Mouse (Mus musculus): ENCODE measurements at regions not wholly inside any gene's neighbourhood (a gene's known extent, or its start where the extent isn't known, plus 50 kb on each side); places are given as distances from the start of the nearest gene placed in this dataset.

- no peaks in the 10 kb centered on the region for H3K9me3 ChIP-seq (ENCODE audit: control insufficient read depth, low read length)
- ATAC-seq (replicated peaks; ENCODE audit: low FRiP score, low TSS enrichment, low read depth) (no peak), DNase-seq (ENCODE audit: low spot score) (no peak)
Measured at GRCm38 (mm10) chr5:149911968-149912367, 106.5 kb upstream of the Rxfp2 start.

GRCm38 (mm10) chr5:149915761-149916160 is 102.7 kb upstream of the Rxfp2 start:
- Histone ChIP-seq H3K27me3 (replicated peaks; ENCODE audit: control insufficient read depth, insufficient read depth, low read length) (no peaks in the 10 kb centered on the region), H3K4me2 (ENCODE audit: low read length) (no peak overlapping the region), H3K4me3 (ENCODE audit: low read depth, low read length) (no peak overlapping the region), H3K9ac (ENCODE audit: low read length) (no peak overlapping the region), H3K4me1 (replicated peaks; ENCODE audit: control insufficient read depth, insufficient read depth, low read length) (no peaks in the 10 kb centered on the region), H3K27ac (ENCODE audit: low read depth) (no peak overlapping the region), H3K9me3 (ENCODE audit: control insufficient read depth, low read length) (no peaks in the 10 kb centered on the region), H3K36me3 (ENCODE audit: control insufficient read depth, insufficient read depth, low read length) (no peaks in the 10 kb centered on the region)
- no peak for DNase-seq (ENCODE audit: low spot score)
- no peak for ATAC-seq (replicated peaks; ENCODE audit: low FRiP score, low TSS enrichment, low read depth)

More at GRCm38 (mm10) chr5:149911968-149912367, 106.5 kb upstream of the Rxfp2 start:
- no peaks in the 10 kb centered on the region; the same call in 1 of the 2 replicates for H3K4me1 ChIP-seq (replicated peaks; ENCODE audit: control insufficient read depth, insufficient read depth, low read length)
- no peaks in the 10 kb centered on the region for H3K36me3 ChIP-seq (ENCODE audit: control insufficient read depth, insufficient read depth, low read length)
- H3K4me2 ChIP-seq (ENCODE audit: low read length): no peak overlapping the region
- WGBS: 86% methylated on average over 8 of the region's 8 CpGs
- H3K27me3 ChIP-seq (replicated peaks; ENCODE audit: control insufficient read depth, insufficient read depth, low read length): no peaks in the 10 kb centered on the region
- no peak overlapping the region for H3K27ac ChIP-seq (ENCODE audit: low read depth)
- H3K4me3 ChIP-seq (ENCODE audit: low read depth, low read length): no peak overlapping the region
- H3K9ac ChIP-seq (ENCODE audit: low read length): no peak overlapping the region

- no peaks in the 10 kb centered on the region for H3K4me1 ChIP-seq (replicated peaks; ENCODE audit: control insufficient read depth, insufficient read depth, low read length)
- H3K27ac ChIP-seq (ENCODE audit: low read depth): no peak overlapping the region
- no peak overlapping the region for H3K9ac ChIP-seq (ENCODE audit: low read length)
- no peak overlapping the region for H3K4me2 ChIP-seq (ENCODE audit: low read length)
- no peaks in the 10 kb centered on the region for H3K27me3 ChIP-seq (replicated peaks; ENCODE audit: control insufficient read depth, insufficient read depth, low read length)
- ATAC-seq (replicated peaks; ENCODE audit: low FRiP score, low TSS enrichment, low read depth) (no peak), DNase-seq (ENCODE audit: low spot score) (no peak)
- H3K36me3 ChIP-seq (ENCODE audit: control insufficient read depth, insufficient read depth, low read length): no peaks in the 10 kb centered on the region
- H3K4me3 ChIP-seq (ENCODE audit: low read depth, low read length): no peak overlapping the region
- H3K9me3 ChIP-seq (ENCODE audit: control insufficient read depth, low read length): no peaks in the 10 kb centered on the region
- 38% methylated on average over 3 of the region's 3 CpGs for WGBS
Measured at GRCm38 (mm10) chr5:149917374-149917773, 101.1 kb upstream of the Rxfp2 start.

GRCm38 (mm10) chr5:149919097-149919496 is 99.4 kb upstream of the Rxfp2 start:
- no peaks in the 10 kb centered on the region for H3K27me3 ChIP-seq (replicated peaks; ENCODE audit: control insufficient read depth, insufficient read depth, low read length)
- DNase-seq (ENCODE audit: low spot score): no peak
- no peak overlapping the region for H3K27ac ChIP-seq (ENCODE audit: low read depth)
- ATAC-seq (replicated peaks; ENCODE audit: low FRiP score, low TSS enrichment, low read depth): no peak
- WGBS: 44% methylated on average over 4 of the region's 4 CpGs
- H3K36me3 ChIP-seq (ENCODE audit: control insufficient read depth, insufficient read depth, low read length): no peaks in the 10 kb centered on the region
- no peak overlapping the region for H3K9ac ChIP-seq (ENCODE audit: low read length)
- H3K9me3 ChIP-seq (ENCODE audit: control insufficient read depth, low read length): no peaks in the 10 kb centered on the region
- no peak overlapping the region for H3K4me3 ChIP-seq (ENCODE audit: low read depth, low read length)
- no peak overlapping the region for H3K4me2 ChIP-seq (ENCODE audit: low read length)
- no peaks in the 10 kb centered on the region for H3K4me1 ChIP-seq (replicated peaks; ENCODE audit: control insufficient read depth, insufficient read depth, low read length)

GRCm38 (mm10) chr5:149920326-149920725 is 98.1 kb upstream of the Rxfp2 start:
- DNase-seq (ENCODE audit: low spot score) (no peak), ATAC-seq (replicated peaks; ENCODE audit: low FRiP score, low TSS enrichment, low read depth) (no peak)
- Histone ChIP-seq H3K9ac (ENCODE audit: low read length) (no peak overlapping the region), H3K27ac (ENCODE audit: low read depth) (no peak overlapping the region), H3K4me1 (replicated peaks; ENCODE audit: control insufficient read depth, insufficient read depth, low read length) (no peaks in the 10 kb centered on the region), H3K27me3 (replicated peaks; ENCODE audit: control insufficient read depth, insufficient read depth, low read length) (no peaks in the 10 kb centered on the region), H3K9me3 (ENCODE audit: control insufficient read depth, low read length) (no peaks in the 10 kb centered on the region), H3K4me3 (ENCODE audit: low read depth, low read length) (no peak overlapping the region), H3K4me2 (ENCODE audit: low read length) (no peak overlapping the region), H3K36me3 (ENCODE audit: control insufficient read depth, insufficient read depth, low read length) (no peaks in the 10 kb centered on the region)
- 87% methylated on average over 4 of the region's 4 CpGs for whole genome bisulfite sequencing

GRCm38 (mm10) chr5:149924501-149924900 is 94.0 kb upstream of the Rxfp2 start:
- Histone ChIP-seq H3K4me2 (ENCODE audit: low read length) (no peak overlapping the region), H3K4me1 (replicated peaks; ENCODE audit: control insufficient read depth, insufficient read depth, low read length) (no peaks in the 10 kb centered on the region), H3K27me3 (replicated peaks; ENCODE audit: control insufficient read depth, insufficient read depth, low read length) (no peaks in the 10 kb centered on the region), H3K4me3 (ENCODE audit: low read depth, low read length) (no peak overlapping the region), H3K9me3 (ENCODE audit: control insufficient read depth, low read length) (no peaks in the 10 kb centered on the region), H3K27ac (ENCODE audit: low read depth) (no peak overlapping the region), H3K36me3 (ENCODE audit: control insufficient read depth, insufficient read depth, low read length) (no peaks in the 10 kb centered on the region), H3K9ac (ENCODE audit: low read length) (no peak overlapping the region)
- 89% methylated on average over 10 of the region's 10 CpGs for WGBS
- ATAC-seq (replicated peaks; ENCODE audit: low FRiP score, low TSS enrichment, low read depth): no peak
- no peak for DNase-seq (ENCODE audit: low spot score)

- 42% methylated on average over 2 of the region's 2 CpGs for WGBS
- no peak for DNase-seq (ENCODE audit: low spot score)
Measured at GRCm38 (mm10) chr5:149926786-149927185, 91.7 kb upstream of the Rxfp2 start.

GRCm38 (mm10) chr5:149931574-149932161 is 86.8 kb upstream of the Rxfp2 start:
- Histone ChIP-seq H3K4me3 (ENCODE audit: low read depth, low read length) (no peak overlapping the region), H3K27me3 (replicated peaks; ENCODE audit: control insufficient read depth, insufficient read depth, low read length) (no peaks in the 10 kb centered on the region), H3K27ac (ENCODE audit: low read depth) (no peak overlapping the region), H3K9ac (ENCODE audit: low read length) (no peak overlapping the region), H3K36me3 (ENCODE audit: control insufficient read depth, insufficient read depth, low read length) (no peaks in the 10 kb centered on the region), H3K4me1 (replicated peaks; ENCODE audit: control insufficient read depth, insufficient read depth, low read length) (no peaks in the 10 kb centered on the region), H3K4me2 (ENCODE audit: low read length) (no peak overlapping the region), H3K9me3 (ENCODE audit: control insufficient read depth, low read length) (no peaks in the 10 kb centered on the region)
- no peak for ATAC-seq (replicated peaks; ENCODE audit: low FRiP score, low TSS enrichment, low read depth)
- 71% methylated on average over 9 of the region's 9 CpGs for WGBS
- DNase-seq (ENCODE audit: low spot score): no peak

More at GRCm38 (mm10) chr5:149926786-149927185, 91.7 kb upstream of the Rxfp2 start:
- H3K4me3 ChIP-seq (ENCODE audit: low read depth, low read length): no peak overlapping the region
- no peak overlapping the region for H3K4me2 ChIP-seq (ENCODE audit: low read length)
- no peak overlapping the region for H3K27ac ChIP-seq (ENCODE audit: low read depth)
- no peaks in the 10 kb centered on the region for H3K36me3 ChIP-seq (ENCODE audit: control insufficient read depth, insufficient read depth, low read length)
- H3K9me3 ChIP-seq (ENCODE audit: control insufficient read depth, low read length): no peaks in the 10 kb centered on the region
- no peaks in the 10 kb centered on the region for H3K27me3 ChIP-seq (replicated peaks; ENCODE audit: control insufficient read depth, insufficient read depth, low read length)
- ATAC-seq (replicated peaks; ENCODE audit: low FRiP score, low TSS enrichment, low read depth): no peak
- no peaks in the 10 kb centered on the region for H3K4me1 ChIP-seq (replicated peaks; ENCODE audit: control insufficient read depth, insufficient read depth, low read length)
- no peak overlapping the region for H3K9ac ChIP-seq (ENCODE audit: low read length)

GRCm38 (mm10) chr5:149932220-149932619 is 86.3 kb upstream of the Rxfp2 start:
- H3K27me3 ChIP-seq (replicated peaks; ENCODE audit: control insufficient read depth, insufficient read depth, low read length): no peaks in the 10 kb centered on the region
- H3K4me2 ChIP-seq (ENCODE audit: low read length): no peak overlapping the region
- H3K9ac ChIP-seq (ENCODE audit: low read length): no peak overlapping the region
- WGBS: 55% methylated on average over 4 of the region's 4 CpGs
- no peaks in the 10 kb centered on the region for H3K36me3 ChIP-seq (ENCODE audit: control insufficient read depth, insufficient read depth, low read length)
- no peak overlapping the region for H3K27ac ChIP-seq (ENCODE audit: low read depth)
- H3K4me3 ChIP-seq (ENCODE audit: low read depth, low read length): no peak overlapping the region
- no peaks in the 10 kb centered on the region for H3K4me1 ChIP-seq (replicated peaks; ENCODE audit: control insufficient read depth, insufficient read depth, low read length)
- ATAC-seq (replicated peaks; ENCODE audit: low FRiP score, low TSS enrichment, low read depth): no peak
- DNase-seq (ENCODE audit: low spot score): no peak
- no peaks in the 10 kb centered on the region for H3K9me3 ChIP-seq (ENCODE audit: control insufficient read depth, low read length)
